ENCODE assay signal across 8 mouse cellular contexts in genomic region chr12:26855091-26855516, GRCm38 (mm10).
DNase-seq lines count a peak whose midpoint lies in the region; ATAC-seq and TF ChIP-seq lines count a peak whose summit lies in the region.

No protein-coding gene starts in this region.

- no peak overlapping the region for H3K27ac ChIP-seq in stomach, postnatal 0 days (replicated peaks)

- DNase-seq in gastrocnemius, postnatal 10 days = peak; percentile 27
- no peak for DNase-seq in gastrocnemius, adult 18-20 months (ENCODE audit: low spot score)
- DNase-seq in Muller cell, postnatal 12 days (ENCODE audit: inconsistent ontology term) = peak; percentile 80
- DNase-seq in cerebellum, postnatal 25 days = peak; percentile 88 to 92
- peak; percentile 4 for DNase-seq in kidney, adult 9 months
- peak; percentile 23 to 48 for DNase-seq in left cerebral cortex, postnatal 36 days (ENCODE audit: low spot score in 2 of 2)
- DNase-seq in stomach, postnatal 0 days (ENCODE audit: low spot score) = peak; percentile 15
- no peak for DNase-seq in spleen, postnatal 10 days (ENCODE audit: low spot score in 2 of 2)

- ATAC-seq in stomach, postnatal 0 days (ENCODE audit: low FRiP score, low TSS enrichment) = no peak

- 12% methylated on average over 1 of the region's 1 CpGs for WGBS in stomach, postnatal 0 days

- no peak overlapping the region for H3K4me3 ChIP-seq in stomach, postnatal 0 days (ENCODE audit: low read depth, low read length)

- H3K4me2 ChIP-seq in stomach, postnatal 0 days (replicated peaks; ENCODE audit: low read depth) = no peak overlapping the region

- no peaks in the 10 kb centered on the region for H3K36me3 ChIP-seq in stomach, postnatal 0 days (ENCODE audit: control insufficient read depth, insufficient read depth, low read length)

- H3K9me3 ChIP-seq in stomach, postnatal 0 days (ENCODE audit: control insufficient read depth, low read length) = no peaks in the 10 kb centered on the region

- TF ChIP-seq CTCF in stomach, postnatal 0 days (IDR thresholded peaks at IDR 0.05; ENCODE audit: low read depth) = no peak

- TF ChIP-seq EP300 in stomach, postnatal 0 days (optimal IDR thresholded peaks at IDR 0.05) = no peak

- H3K27me3 ChIP-seq in stomach, postnatal 0 days (ENCODE audit: control insufficient read depth, insufficient read depth, low read length) = no peaks in the 10 kb centered on the region

- intact Hi-C loops in left cerebral cortex, postnatal 36 days (cut with DNase I) = no loop called here

- H3K4me1 ChIP-seq in stomach, postnatal 0 days (replicated peaks; ENCODE audit: control insufficient read depth, insufficient read depth) = no peaks in the 10 kb centered on the region

- no peak overlapping the region for H3K9ac ChIP-seq in stomach, postnatal 0 days (ENCODE audit: low read length)

Comparison
In these comparisons a context has a peak if more than half of its experiments do, and no peak if none do; other contexts are left out.
1. DNase-seq: peak in gastrocnemius, postnatal 10 days (single experiment), Muller cell, postnatal 12 days (single experiment), cerebellum, postnatal 25 days (2 of 2), kidney, adult 9 months (single experiment), left cerebral cortex, postnatal 36 days (2 of 2) and stomach, postnatal 0 days (single experiment); none in gastrocnemius, adult 18-20 months (single experiment) and spleen, postnatal 10 days (0 of 2).